Mouse (Mus musculus): Measurements from ENCODE around the gene Pik3r2. TPM values are rescaled to one million over a fixed set of nuclear protein-coding genes. Genes with fewer than 3 reads are reported as not detected.

Gene Pik3r2
- polyA plus RNA-seq, 1 experiment from 2014 or later, result 37.4 TPM

DNA sequence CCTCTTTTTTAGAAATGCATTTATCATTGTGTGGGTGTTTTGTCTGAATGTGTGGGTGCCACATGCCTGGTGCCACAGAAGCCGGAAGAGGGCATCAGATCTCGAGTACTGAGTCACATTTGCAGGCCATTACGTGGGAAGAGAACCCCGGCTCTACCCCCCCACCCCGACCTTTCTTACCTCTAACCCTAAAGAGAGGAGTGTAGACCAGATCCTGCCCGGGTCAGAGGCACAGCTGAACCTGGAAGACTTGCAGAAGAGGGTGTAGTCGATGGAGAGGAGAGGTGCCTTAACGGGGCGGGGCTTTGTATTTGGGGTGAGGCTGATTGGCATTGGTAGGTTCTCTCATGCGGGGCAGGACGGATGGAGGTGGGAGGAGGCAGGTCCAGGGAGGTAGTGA is 31.7 kb downstream of the Pik3r2 start:
- no peaks in the 10 kb centered on the region for H3K4me1 ChIP-seq (replicated peaks; ENCODE audit: control insufficient read depth, insufficient read depth, low read length)
- no peak for ATAC-seq
- peaks cover 38% of the 10 kb centered on the region for H3K27me3 ChIP-seq (replicated peaks; ENCODE audit: control insufficient read depth, insufficient read depth, low read length)
- TF ChIP-seq CTCF (IDR thresholded peaks at IDR 0.05; ENCODE audit: low read depth), result no peak
- H3K9ac ChIP-seq (ENCODE audit: low read depth, low read length), result no peak overlapping the region
- H3K4me3 ChIP-seq (ENCODE audit: low read depth, low read length), result no peak overlapping the region
- no peaks in the 10 kb centered on the region for H3K36me3 ChIP-seq (ENCODE audit: control insufficient read depth, insufficient read depth)
- no peaks in the 10 kb centered on the region for H3K9me3 ChIP-seq (ENCODE audit: control insufficient read depth)
- no peak overlapping the region for H3K27ac ChIP-seq (ENCODE audit: low read depth, low read length)
- no peak overlapping the region for H3K4me2 ChIP-seq (replicated peaks; ENCODE audit: low read depth)
- WGBS, result 53% methylated on average over 11 of the region's 11 CpGs

DNA sequence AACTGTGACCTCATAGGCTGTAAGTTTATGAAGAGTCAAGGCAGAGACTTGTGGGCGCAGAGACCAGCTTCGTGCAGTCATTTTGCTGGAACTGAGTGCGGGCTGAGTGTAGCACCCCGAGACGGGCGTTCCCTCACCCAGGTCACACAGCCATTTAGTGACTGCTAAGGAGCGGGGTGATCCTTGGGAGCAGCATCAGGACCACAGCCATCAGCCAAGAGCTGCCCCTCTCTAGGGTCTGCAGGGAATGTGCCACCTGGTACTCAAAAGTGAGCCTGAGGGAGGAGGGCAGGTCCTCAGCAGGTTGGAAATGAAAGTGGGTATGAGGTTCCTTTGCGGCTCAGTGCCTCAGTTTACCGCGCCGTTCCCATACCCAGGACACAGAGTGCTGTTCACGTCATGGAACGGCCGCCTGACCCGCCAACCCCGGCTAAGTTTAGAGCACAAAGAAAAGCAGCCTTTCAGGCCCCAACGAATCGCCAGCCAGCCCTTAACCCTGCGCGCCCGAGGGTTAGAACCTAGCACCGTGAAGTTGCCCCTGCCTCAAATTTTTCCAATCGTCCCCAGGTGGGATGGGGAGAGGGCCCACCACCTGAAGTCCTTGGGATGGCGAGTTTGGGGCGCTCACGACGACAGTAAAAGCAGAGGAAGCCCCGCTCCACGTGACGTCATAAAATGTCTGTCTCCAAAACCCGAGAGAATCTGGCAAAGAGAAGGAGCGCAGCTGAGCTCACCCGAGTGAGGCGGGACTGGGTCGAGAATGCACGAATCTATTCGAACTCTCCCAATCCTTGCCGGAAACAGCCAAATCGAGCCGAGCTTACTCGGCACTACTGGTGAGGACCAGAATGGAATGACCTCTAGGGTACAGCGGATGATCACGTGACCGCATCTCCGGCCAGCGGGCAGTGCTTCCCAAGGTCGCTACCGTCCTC is 32.6 kb downstream of the Pik3r2 start:
- Histone ChIP-seq H3K4me3 (ENCODE audit: low read depth, low read length) (peak overlapping the region; percentile 20), H3K4me2 (replicated peaks; ENCODE audit: low read depth) (peak overlapping the region; percentile 57), H3K4me1 (replicated peaks; ENCODE audit: control insufficient read depth, insufficient read depth, low read length) (no peaks in the 10 kb centered on the region), H3K27me3 (replicated peaks; ENCODE audit: control insufficient read depth, insufficient read depth, low read length) (peaks cover 38% of the 10 kb centered on the region), H3K36me3 (ENCODE audit: control insufficient read depth, insufficient read depth) (no peaks in the 10 kb centered on the region), H3K9me3 (ENCODE audit: control insufficient read depth) (no peaks in the 10 kb centered on the region), H3K27ac (ENCODE audit: low read depth, low read length) (no peak overlapping the region), H3K9ac (ENCODE audit: low read depth, low read length) (0 out of 2 replicates have a peak overlapping the region, but pooled peaks have one; percentile 22)
- 7% methylated on average over 48 of the region's 48 CpGs for WGBS
- no peak for ATAC-seq
- TF ChIP-seq CTCF (IDR thresholded peaks at IDR 0.05; ENCODE audit: low read depth), result no peak

- H3K9me3 ChIP-seq (ENCODE audit: control insufficient read depth), result no peaks in the 10 kb centered on the region
- H3K36me3 ChIP-seq (ENCODE audit: control insufficient read depth, insufficient read depth), result no peaks in the 10 kb centered on the region
- TF ChIP-seq CTCF (IDR thresholded peaks at IDR 0.05; ENCODE audit: low read depth), result no peak
- H3K4me3 ChIP-seq (ENCODE audit: low read depth, low read length), result no peak overlapping the region
- H3K9ac ChIP-seq (ENCODE audit: low read depth, low read length), result no peak overlapping the region
- 10% methylated on average over 38 of the region's 38 CpGs for WGBS
- H3K4me2 ChIP-seq (replicated peaks; ENCODE audit: low read depth), result peak overlapping the region; percentile 57
- no peaks in the 10 kb centered on the region for H3K4me1 ChIP-seq (replicated peaks; ENCODE audit: control insufficient read depth, insufficient read depth, low read length)
- no peak overlapping the region for H3K27ac ChIP-seq (ENCODE audit: low read depth, low read length)
- no peak for ATAC-seq
- H3K27me3 ChIP-seq (replicated peaks; ENCODE audit: control insufficient read depth, insufficient read depth, low read length), result peaks cover 38% of the 10 kb centered on the region
Observed at GRCm38 (mm10) chr8:70742981-70743655, 33.4 kb downstream of the Pik3r2 start.

DNA sequence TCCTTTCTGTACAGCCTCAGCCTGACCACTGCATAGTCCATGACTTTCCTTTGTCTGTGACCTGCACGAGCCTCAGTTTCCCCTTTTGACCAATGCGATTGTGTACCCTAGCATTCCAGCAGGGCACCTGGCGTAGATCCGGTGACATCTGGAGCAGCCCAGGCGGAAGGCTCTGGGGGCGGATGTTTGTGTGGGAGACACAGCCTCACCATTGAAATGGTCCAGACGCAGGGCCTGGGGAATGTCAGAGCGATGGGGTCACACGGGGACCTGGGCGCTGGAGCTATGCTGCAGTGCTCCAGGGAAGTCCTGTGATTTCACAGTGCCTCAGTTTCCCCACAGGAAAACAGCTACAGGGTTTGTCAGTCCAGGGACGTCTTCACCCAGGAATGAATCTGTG is 34.3 kb downstream of the Pik3r2 start:
- no peak for TF ChIP-seq CTCF (IDR thresholded peaks at IDR 0.05; ENCODE audit: low read depth)
- H3K4me2 ChIP-seq (replicated peaks; ENCODE audit: low read depth), result no peak overlapping the region
- H3K4me3 ChIP-seq (ENCODE audit: low read depth, low read length), result no peak overlapping the region
- peaks cover 36% of the 10 kb centered on the region for H3K27me3 ChIP-seq (replicated peaks; ENCODE audit: control insufficient read depth, insufficient read depth, low read length)
- no peaks in the 10 kb centered on the region for H3K4me1 ChIP-seq (replicated peaks; ENCODE audit: control insufficient read depth, insufficient read depth, low read length)
- ATAC-seq, result no peak
- 48% methylated on average over 11 of the region's 11 CpGs for WGBS
- no peak overlapping the region for H3K9ac ChIP-seq (ENCODE audit: low read depth, low read length)
- no peak overlapping the region for H3K27ac ChIP-seq (ENCODE audit: low read depth, low read length)
- H3K36me3 ChIP-seq (ENCODE audit: control insufficient read depth, insufficient read depth), result no peaks in the 10 kb centered on the region
- no peaks in the 10 kb centered on the region for H3K9me3 ChIP-seq (ENCODE audit: control insufficient read depth)

GRCm38 (mm10) chr8:70741661-70742060 is 34.9 kb downstream of the Pik3r2 start:
- no peaks in the 10 kb centered on the region for H3K4me1 ChIP-seq (replicated peaks; ENCODE audit: control insufficient read depth, insufficient read depth, low read length)
- no peak overlapping the region for H3K9ac ChIP-seq (ENCODE audit: low read depth, low read length)
- 63% methylated on average over 5 of the region's 5 CpGs for WGBS
- no peak for TF ChIP-seq CTCF (IDR thresholded peaks at IDR 0.05; ENCODE audit: low read depth)
- H3K27ac ChIP-seq (ENCODE audit: low read depth, low read length), result no peak overlapping the region
- H3K4me2 ChIP-seq (replicated peaks; ENCODE audit: low read depth), result no peak overlapping the region
- no peaks in the 10 kb centered on the region for H3K36me3 ChIP-seq (ENCODE audit: control insufficient read depth, insufficient read depth)
- no peak for ATAC-seq
- H3K27me3 ChIP-seq (replicated peaks; ENCODE audit: control insufficient read depth, insufficient read depth, low read length), result peaks cover 32% of the 10 kb centered on the region
- H3K9me3 ChIP-seq (ENCODE audit: control insufficient read depth), result no peaks in the 10 kb centered on the region
- no peak overlapping the region for H3K4me3 ChIP-seq (ENCODE audit: low read depth, low read length)

GRCm38 (mm10) chr8:70738211-70738610 is 38.3 kb downstream of the Pik3r2 start:
- Histone ChIP-seq H3K4me1 (replicated peaks; ENCODE audit: control insufficient read depth, insufficient read depth, low read length) (no peaks in the 10 kb centered on the region), H3K4me3 (ENCODE audit: low read depth, low read length) (no peak overlapping the region), H3K36me3 (ENCODE audit: control insufficient read depth, insufficient read depth) (no peaks in the 10 kb centered on the region), H3K27ac (ENCODE audit: low read depth, low read length) (no peak overlapping the region), H3K9me3 (ENCODE audit: control insufficient read depth) (no peaks in the 10 kb centered on the region), H3K27me3 (replicated peaks; ENCODE audit: control insufficient read depth, insufficient read depth, low read length) (peaks cover 11% of the 10 kb centered on the region), H3K4me2 (replicated peaks; ENCODE audit: low read depth) (no peak overlapping the region), H3K9ac (ENCODE audit: low read depth, low read length) (no peak overlapping the region)
- ATAC-seq, result no peak
- TF ChIP-seq CTCF (IDR thresholded peaks at IDR 0.05; ENCODE audit: low read depth), result no peak
- 76% methylated on average over 3 of the region's 3 CpGs for WGBS

Measured in intestine, postnatal 0 days (tissue).